Mouse (Mus musculus) lung, adult 10 weeks (tissue): ENCODE measurements around the gene Sbk2. TPM values are rescaled to one million over a fixed set of nuclear protein-coding genes. Genes with fewer than 3 reads are reported as not detected.

Experiments used
- polyA plus RNA-seq: library from polyadenylated mRNA; stranded (reverse); fragments of 350-450 nt; fragmentation: Illumina TruSeq; extraction: RNeasy Lipid Tissue Mini Kit (QIAGEN cat#74804); gene quantifications from one replicate; pipeline ENCODE4 v1.2.3, GENCODE M21; 2014; ENCODE audit warnings: low read depth, low replicate concordance; ENCODE audit not compliant: insufficient read depth

The Sbk2 gene
- polyA plus RNA-seq: 3.0 TPM

GRCm38 (mm10) chr7:4964272-4964671, at the start of gene Sbk2:
Gene Sbk2, minus strand, starts transcription at chr7:4964406.

GRCm38 (mm10) chr7:4996003-4996895, 32.0 kb upstream of the Sbk2 start, which contains the start of gene Zfp579:
Gene Zfp579, minus strand, starts transcription at chr7:4996158.

GRCm38 (mm10) chr7:4971068-4971467, 6.9 kb upstream of the Sbk2 start, which contains the start of gene Sbk3:
Gene Sbk3, minus strand, starts transcription at chr7:4971168.

GRCm38 (mm10) chr7:4925441-4926381, 38.5 kb downstream of the Sbk2 start, which contains the start of gene Ssc5d:
Gene Ssc5d, plus strand, starts transcription at chr7:4925785.

GRCm38 (mm10) chr7:4921824-4922482, 42.3 kb downstream of the Sbk2 start, which contains the start of gene Nat14:
Gene Nat14, plus strand, starts transcription at chr7:4922028.

GRCm38 (mm10) chr7:4915007-4915665, 49.1 kb downstream of the Sbk2 start, which contains the start of gene Zfp628:
Gene Zfp628, plus strand, starts transcription at chr7:4915217.

GRCm38 (mm10) chr7:4906466-4906950, 57.7 kb downstream of the Sbk2 start, which contains the start of gene Gm36210:
Gene Gm36210, minus strand, starts transcription at chr7:4906516.

Other genes with a start within 250 kb of the Sbk2 start
- 1.7 TPM for gene Tmem150b, start 239.2 kb downstream of the Sbk2 start, polyA plus RNA-seq
- 17.6 TPM for gene Kmt5c, start 224.3 kb downstream of the Sbk2 start, polyA plus RNA-seq
- gene Cox6b2, start 211.3 kb downstream of the Sbk2 start, polyA plus RNA-seq: 80.5 TPM
- gene Fam71e2, start 193.1 kb downstream of the Sbk2 start, polyA plus RNA-seq: not detected
- 0.53 TPM for gene Il11, start 181.5 kb downstream of the Sbk2 start, polyA plus RNA-seq
- gene Tmem190, start 181.5 kb downstream of the Sbk2 start, polyA plus RNA-seq: not detected
- gene Tmem238, start 174.8 kb downstream of the Sbk2 start, polyA plus RNA-seq: 8.3 TPM
- gene Rpl28, start 171.5 kb downstream of the Sbk2 start, polyA plus RNA-seq: 809 TPM
- 128 TPM for gene Ube2s, start 151.8 kb downstream of the Sbk2 start, polyA plus RNA-seq
- gene Shisa7, start 119.7 kb downstream of the Sbk2 start, polyA plus RNA-seq: 0.48 TPM
- gene Isoc2b, start 94.1 kb downstream of the Sbk2 start, polyA plus RNA-seq: 15.3 TPM
- 15.4 TPM for gene Isoc2a, start 87.3 kb downstream of the Sbk2 start, polyA plus RNA-seq
- not detected for gene Gm36210, start 57.9 kb downstream of the Sbk2 start, polyA plus RNA-seq
- 3.6 TPM for gene Zfp628, start 49.2 kb downstream of the Sbk2 start, polyA plus RNA-seq
- gene Nat14, start 42.4 kb downstream of the Sbk2 start, polyA plus RNA-seq: 6.2 TPM
- 1.6 TPM for gene Ssc5d, start 38.6 kb downstream of the Sbk2 start, polyA plus RNA-seq
- gene Sbk3, start 6.8 kb upstream of the Sbk2 start, polyA plus RNA-seq: 4.7 TPM
- gene Zfp579, start 31.8 kb upstream of the Sbk2 start, polyA plus RNA-seq: 23.2 TPM
- gene Zfp524, start 50.0 kb upstream of the Sbk2 start, polyA plus RNA-seq: 22.7 TPM
- gene Fiz1, start 50.3 kb upstream of the Sbk2 start, polyA plus RNA-seq: 14.4 TPM
- not detected for gene Gm44973, start 51.1 kb upstream of the Sbk2 start, polyA plus RNA-seq
- 8.2 TPM for gene Zfp865, start 56.0 kb upstream of the Sbk2 start, polyA plus RNA-seq
- not detected for gene Ccdc106, start 56.1 kb upstream of the Sbk2 start, polyA plus RNA-seq
- gene 4632433K11Rik, start 69.7 kb upstream of the Sbk2 start, polyA plus RNA-seq: not detected
- gene Zfp784, start 74.0 kb upstream of the Sbk2 start, polyA plus RNA-seq: 2.8 TPM
- gene Zfp580, start 87.1 kb upstream of the Sbk2 start, polyA plus RNA-seq: 7.2 TPM
- 96.1 TPM for gene U2af2, start 97.7 kb upstream of the Sbk2 start, polyA plus RNA-seq
- gene Epn1, start 115.8 kb upstream of the Sbk2 start, polyA plus RNA-seq: 61.0 TPM
- not detected for gene Rfpl4, start 152.5 kb upstream of the Sbk2 start, polyA plus RNA-seq
- 0.49 TPM for gene Rasl2-9, start 161.5 kb upstream of the Sbk2 start, polyA plus RNA-seq
- gene Vmn1r55, start 185.3 kb upstream of the Sbk2 start, polyA plus RNA-seq: not detected
- gene Vmn1r56, start 232.3 kb upstream of the Sbk2 start, polyA plus RNA-seq: not detected